Mouse (Mus musculus) small intestine, adult 10 weeks (tissue): ENCODE data around the gene Pim1. TPM values are rescaled to one million over a fixed set of nuclear protein-coding genes. Genes with fewer than 3 reads are reported as not detected.

Experiments used
- polyA plus RNA-seq: library from polyadenylated mRNA; stranded (reverse); fragments of 350-450 nt; fragmentation: Illumina TruSeq; extraction: RNeasy Lipid Tissue Mini Kit (QIAGEN cat#74804); gene quantifications from one replicate; pipeline ENCODE4 v1.2.3, GENCODE M21; 2014; ENCODE audit warnings: low replicate concordance

Gene Pim1
- polyA plus RNA-seq, result 66.6 TPM

GRCm38 (mm10) chr17:29490713-29491581 is at the start of gene Pim1:
Gene Pim1 (plus strand): TSS chr17:29490753.

Other genes starting within 250 kb of the Pim1 start
- gene Ppil1, start 226.6 kb upstream of the Pim1 start, polyA plus RNA-seq, result 10.1 TPM
- 78.7 TPM for gene BC004004, start 222.0 kb upstream of the Pim1 start, polyA plus RNA-seq
- gene Pi16, start 173.1 kb upstream of the Pim1 start, polyA plus RNA-seq, result not detected
- gene Mtch1, start 142.8 kb upstream of the Pim1 start, polyA plus RNA-seq, result 2.2 TPM
- 0.63 TPM for gene Fgd2, start 129.8 kb upstream of the Pim1 start, polyA plus RNA-seq
- gene Gm17657, start 58.9 kb downstream of the Pim1 start, polyA plus RNA-seq, result not detected
- gene Tbc1d22b, start 59.0 kb downstream of the Pim1 start, polyA plus RNA-seq, result 6.2 TPM
- gene Tmem217, start 61.6 kb downstream of the Pim1 start, polyA plus RNA-seq, result not detected
- gene Rnf8, start 124.0 kb downstream of the Pim1 start, polyA plus RNA-seq, result 11.1 TPM
- 1.4 TPM for gene Gm28043, start 124.1 kb downstream of the Pim1 start, polyA plus RNA-seq
- 10.9 TPM for gene Cmtr1, start 169.8 kb downstream of the Pim1 start, polyA plus RNA-seq
- 4.0 TPM for gene Ccdc167, start 226.3 kb downstream of the Pim1 start, polyA plus RNA-seq